Mouse (Mus musculus): Measurements from ENCODE around the gene Galnt10. TPM values are rescaled to one million over a fixed set of nuclear protein-coding genes. Genes with fewer than 3 reads are reported as not detected.
A peak's percentile ranks its signal among the peaks of the same experiment; 100 is the strongest.

The Galnt10 gene
- total RNA-seq (2022), result 1 to 10 TPM; 7.2 to 9.4 (median 8.6) TPM

GRCm38 (mm10) chr11:57645018-57645559, at the start of gene Galnt10:
Galnt10 (plus strand) TSS chr11:57645442.
- DNase-seq (ENCODE audit: low spot score in 2 of 2), result peak; percentile 66 to 84

GRCm38 (mm10) chr11:57595899-57596298, 49.3 kb upstream of the Galnt10 start:
- no peak for DNase-seq (ENCODE audit: low spot score in 2 of 2)

- DNase-seq (ENCODE audit: low spot score in 2 of 2), result peak in 1 of 2 experiments; percentile 59
Measured at GRCm38 (mm10) chr11:57598161-57598560, 47.1 kb upstream of the Galnt10 start.

GRCm38 (mm10) chr11:57599304-57599703, 45.9 kb upstream of the Galnt10 start:
- DNase-seq (ENCODE audit: low spot score in 2 of 2), result no peak

GRCm38 (mm10) chr11:57600113-57600512, 45.1 kb upstream of the Galnt10 start:
- DNase-seq (ENCODE audit: low spot score in 2 of 2), result no peak

GRCm38 (mm10) chr11:57600621-57601121, 44.6 kb upstream of the Galnt10 start:
- DNase-seq (ENCODE audit: low spot score in 2 of 2), result peak; percentile 18 to 50

- DNase-seq (ENCODE audit: low spot score in 2 of 2), result no peak
Measured at GRCm38 (mm10) chr11:57601806-57602455, 43.3 kb upstream of the Galnt10 start.

GRCm38 (mm10) chr11:57605086-57605485, 40.2 kb upstream of the Galnt10 start:
- no peak for DNase-seq (ENCODE audit: low spot score in 2 of 2)

GRCm38 (mm10) chr11:57605660-57606059, 39.6 kb upstream of the Galnt10 start:
- no peak for DNase-seq (ENCODE audit: low spot score in 2 of 2)

GRCm38 (mm10) chr11:57614502-57614901, 30.7 kb upstream of the Galnt10 start:
- DNase-seq (ENCODE audit: low spot score in 2 of 2), result no peak

GRCm38 (mm10) chr11:57615286-57615685, 30.0 kb upstream of the Galnt10 start:
- no peak for DNase-seq (ENCODE audit: low spot score in 2 of 2)

GRCm38 (mm10) chr11:57615871-57616270, 29.4 kb upstream of the Galnt10 start:
- no peak for DNase-seq (ENCODE audit: low spot score in 2 of 2)

GRCm38 (mm10) chr11:57617526-57618264, 27.5 kb upstream of the Galnt10 start:
- DNase-seq (ENCODE audit: low spot score in 2 of 2), result no peak

GRCm38 (mm10) chr11:57621472-57621871, 23.8 kb upstream of the Galnt10 start:
- no peak for DNase-seq (ENCODE audit: low spot score in 2 of 2)

GRCm38 (mm10) chr11:57621876-57622275, 23.4 kb upstream of the Galnt10 start:
- no peak for DNase-seq (ENCODE audit: low spot score in 2 of 2)

GRCm38 (mm10) chr11:57624490-57624893, 20.8 kb upstream of the Galnt10 start:
- no peak for DNase-seq (ENCODE audit: low spot score in 2 of 2)

GRCm38 (mm10) chr11:57625465-57625864, 19.8 kb upstream of the Galnt10 start:
- no peak for DNase-seq (ENCODE audit: low spot score in 2 of 2)

- DNase-seq (ENCODE audit: low spot score in 2 of 2), result no peak
Measured at GRCm38 (mm10) chr11:57627086-57627735, 18.0 kb upstream of the Galnt10 start.

GRCm38 (mm10) chr11:57631805-57632485, 13.3 kb upstream of the Galnt10 start:
- no peak for DNase-seq (ENCODE audit: low spot score in 2 of 2)

- no peak for DNase-seq (ENCODE audit: low spot score in 2 of 2)
Measured at GRCm38 (mm10) chr11:57633006-57633405, 12.2 kb upstream of the Galnt10 start.

GRCm38 (mm10) chr11:57633975-57634585, 11.2 kb upstream of the Galnt10 start:
- no peak for DNase-seq (ENCODE audit: low spot score in 2 of 2)
